Mouse (Mus musculus): Measurements from ENCODE around the gene Cdh24.

- TF ChIP-seq CTCF (IDR thresholded peaks at IDR 0.05; ENCODE audit: borderline replicate concordance, control insufficient read depth, extremely low read depth, insufficient read depth, low read length, poor library complexity), result no peak
- no peak for TF ChIP-seq POLR2A (IDR thresholded peaks at IDR 0.05; ENCODE audit: control insufficient read depth, extremely low read depth, insufficient read depth, low read length, poor library complexity)
These were observed 23.5 kb upstream of the Cdh24 start for GRCm38 (mm10) chr14:54664477-54665222.
